Mouse (Mus musculus): ENCODE measurements around the gene Calcoco2. TPM values are rescaled to one million over a fixed set of nuclear protein-coding genes. Genes with fewer than 3 reads are reported as not detected.
A peak's percentile ranks its signal among the peaks of the same experiment; 100 is the strongest.

Gene Calcoco2
- total RNA-seq, 2 experiments from 2014 or later, result not detected

DNA sequence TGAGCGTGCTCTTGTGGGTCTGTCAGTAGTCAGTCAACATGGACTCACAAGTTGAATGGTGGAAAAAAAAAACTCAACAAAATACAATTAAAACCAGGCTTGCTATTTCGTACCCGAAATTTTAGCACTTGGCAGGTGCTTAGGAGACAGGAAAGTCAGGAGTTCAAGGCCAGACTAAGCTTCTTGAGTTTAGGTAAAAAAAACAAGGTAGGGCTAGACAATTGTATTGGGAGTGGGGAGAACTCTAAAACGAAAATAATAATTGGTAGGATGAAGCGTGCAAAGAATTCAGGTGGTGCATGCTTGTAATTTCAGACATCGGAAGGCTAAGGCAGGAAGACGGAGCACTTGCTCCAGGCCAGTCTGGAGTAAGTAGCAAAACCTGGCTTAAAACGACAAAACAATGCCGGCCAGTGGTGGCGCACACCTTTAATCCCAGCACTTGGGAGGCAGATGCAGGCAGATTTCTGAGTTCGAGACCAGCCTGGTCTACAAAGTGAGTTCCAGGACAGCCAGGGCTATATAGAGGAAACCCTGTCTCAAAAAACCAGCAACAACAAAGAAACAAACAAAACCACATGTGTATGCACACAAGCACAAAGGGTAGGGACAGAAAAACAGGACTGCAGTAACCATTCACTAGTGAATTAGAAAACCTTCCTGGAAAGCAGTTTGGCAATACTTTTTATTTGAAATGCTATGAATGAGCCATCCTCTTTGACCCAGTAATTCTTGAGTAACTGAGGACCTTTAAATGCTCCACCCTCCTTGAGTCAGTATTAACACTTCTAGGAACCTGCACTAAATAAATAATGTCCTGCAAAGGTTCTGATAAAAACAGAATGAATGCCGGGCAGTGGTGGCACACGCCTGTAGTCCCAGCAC is 35.3 kb downstream of the Calcoco2 start:
- peak in 1 of 2 experiments; percentile 3 for DNase-seq

DNA sequence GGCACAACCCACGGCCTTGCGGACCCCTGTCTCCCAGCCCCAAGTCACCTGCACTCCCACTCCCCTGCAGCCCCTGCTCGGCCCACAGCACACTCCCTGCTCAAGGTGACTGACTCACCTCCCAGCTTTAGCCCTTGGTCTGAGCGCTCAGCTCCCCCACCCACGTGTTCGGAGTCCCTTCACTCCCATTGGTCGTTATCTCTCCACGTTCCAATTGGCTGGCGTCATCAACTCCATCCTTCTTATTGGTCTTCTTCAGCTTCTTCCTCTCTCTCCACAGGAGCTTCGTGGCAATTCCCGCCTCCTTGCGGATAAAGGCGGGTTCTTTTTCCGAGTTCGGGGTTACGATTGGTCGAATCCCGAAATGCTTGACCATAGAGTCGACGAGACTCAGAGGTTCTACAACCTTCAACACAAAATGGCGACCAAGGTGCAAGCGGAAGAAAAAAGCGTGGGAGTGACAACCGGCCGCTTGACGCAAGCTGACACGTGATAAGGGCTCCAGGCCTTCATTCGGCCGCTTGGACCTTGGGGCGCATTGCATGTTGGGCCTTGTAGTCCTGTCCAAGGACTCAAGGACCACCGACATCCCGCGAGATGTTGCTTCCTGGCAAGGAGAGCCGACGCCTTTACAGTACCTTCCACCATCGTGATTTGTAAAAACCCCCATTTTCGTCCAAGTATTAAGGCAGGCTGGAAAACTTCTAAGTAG is 36.1 kb downstream of the Calcoco2 start, which contains the start of gene Atp5g1:
Gene Atp5g1 (minus strand): TSS at position 162 of the 712 bp plus-strand sequence.
- DNase-seq, result peak; percentile 94 to 96

DNA sequence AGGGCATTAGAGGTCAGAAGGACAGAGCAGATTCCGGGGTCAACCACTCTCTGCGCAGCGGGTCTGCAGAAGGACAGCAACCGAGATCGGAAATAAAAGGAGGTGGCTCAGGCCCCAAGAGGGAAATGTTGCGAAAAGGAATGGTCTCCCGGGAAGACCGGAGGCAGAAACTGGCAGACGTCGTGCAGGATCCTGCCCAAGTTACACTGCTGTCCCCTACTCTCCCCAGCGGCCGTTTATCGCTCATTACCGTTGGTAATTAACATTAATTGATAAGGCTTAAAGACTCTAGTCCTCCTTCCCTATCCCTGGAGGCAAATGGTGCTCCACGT is 36.6 kb downstream of the Calcoco2 start:
- peak in 1 of 2 experiments; percentile 57 for DNase-seq

DNA sequence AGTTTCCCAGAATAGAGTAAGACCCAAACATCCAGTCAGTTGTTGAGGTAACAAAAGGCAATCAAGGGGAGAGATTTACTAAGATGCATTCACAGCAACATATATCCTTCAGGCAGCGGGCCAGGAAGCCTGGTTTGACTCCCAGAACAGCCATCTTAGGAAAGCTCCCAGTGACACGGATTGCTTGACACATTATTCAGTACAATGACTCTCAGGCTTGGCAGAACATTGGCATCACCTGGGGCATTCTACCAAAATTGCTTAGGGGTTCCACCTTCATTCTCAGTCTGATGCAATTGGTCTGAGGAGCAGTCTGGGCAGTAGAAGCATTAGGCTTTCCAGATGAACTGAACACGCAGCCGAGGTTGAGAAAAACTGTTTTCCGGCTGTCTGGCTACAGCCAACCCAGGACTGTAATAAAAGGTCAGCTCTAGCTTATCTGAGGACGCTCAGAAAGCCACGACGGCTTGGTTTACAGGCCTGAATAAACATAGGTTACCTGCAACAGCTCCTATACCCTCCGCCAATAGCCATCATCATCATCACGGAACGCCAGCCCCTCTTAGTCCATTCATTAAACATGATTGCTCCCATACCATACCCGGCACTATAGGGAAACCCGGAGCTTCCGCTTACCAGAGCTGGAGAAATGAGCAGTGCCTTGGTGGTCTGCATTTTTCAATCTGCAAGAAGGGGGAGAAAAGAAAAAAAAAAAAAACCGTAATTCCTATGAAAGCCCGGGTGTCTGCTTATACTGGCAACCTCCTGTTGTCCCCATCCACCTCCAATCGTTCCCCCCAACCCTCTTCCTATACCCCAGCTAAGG is 37.2 kb downstream of the Calcoco2 start:
- DNase-seq, result peak; percentile 8 to 11

DNA sequence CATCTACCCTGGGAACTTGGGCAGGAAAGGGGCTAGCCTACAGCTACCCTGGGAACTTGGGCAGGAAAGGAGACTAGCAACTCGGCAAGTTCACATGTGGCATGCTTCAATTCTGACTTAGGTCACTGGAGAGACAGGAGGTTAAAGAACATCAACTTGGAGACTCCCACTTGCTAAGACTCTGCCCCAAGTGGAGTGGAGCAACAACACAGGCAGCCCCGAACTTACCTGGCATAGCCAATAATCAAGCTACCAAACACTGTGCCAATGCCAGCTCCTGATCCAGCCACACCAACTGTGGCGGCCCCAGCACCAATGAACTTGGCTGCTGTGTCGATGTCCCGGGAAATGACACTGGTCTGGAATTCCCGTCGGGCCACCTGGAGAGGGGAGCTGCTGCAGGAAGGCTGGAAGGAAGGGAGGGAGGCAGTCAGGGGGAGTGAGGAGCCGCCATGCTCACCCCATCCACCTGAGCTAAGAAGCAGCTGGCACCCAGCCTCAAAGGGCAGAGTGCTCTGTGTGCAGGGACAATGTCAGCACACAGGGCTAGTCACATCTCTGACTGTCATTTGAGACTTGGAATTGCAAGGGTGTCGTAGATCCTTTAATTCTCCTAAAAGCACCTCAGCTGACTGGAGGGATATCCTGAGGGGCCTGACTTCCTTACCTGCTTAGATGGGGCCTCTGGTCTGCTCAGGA is 38.3 kb downstream of the Calcoco2 start:
- DNase-seq, result no peak

DNA sequence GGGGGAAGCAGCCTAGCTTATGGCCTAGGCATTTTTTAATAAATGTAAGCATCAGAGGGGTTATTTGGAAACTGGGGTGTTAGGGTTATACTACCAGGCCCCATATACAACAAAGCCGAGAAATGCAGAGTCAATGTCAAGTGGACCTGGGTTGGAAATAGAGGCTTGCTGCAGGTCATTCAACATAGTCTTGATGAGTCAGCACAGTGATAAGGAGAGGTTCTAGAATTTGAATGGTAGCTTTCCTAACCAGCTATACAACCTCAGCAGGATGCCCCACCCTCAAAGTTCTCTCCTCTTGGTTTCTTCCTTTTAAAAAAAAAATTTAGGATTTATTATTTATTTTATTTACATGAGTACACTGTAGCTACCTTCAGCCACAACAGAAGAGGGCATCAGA is 40.8 kb downstream of the Calcoco2 start:
- no peak for DNase-seq

DNA sequence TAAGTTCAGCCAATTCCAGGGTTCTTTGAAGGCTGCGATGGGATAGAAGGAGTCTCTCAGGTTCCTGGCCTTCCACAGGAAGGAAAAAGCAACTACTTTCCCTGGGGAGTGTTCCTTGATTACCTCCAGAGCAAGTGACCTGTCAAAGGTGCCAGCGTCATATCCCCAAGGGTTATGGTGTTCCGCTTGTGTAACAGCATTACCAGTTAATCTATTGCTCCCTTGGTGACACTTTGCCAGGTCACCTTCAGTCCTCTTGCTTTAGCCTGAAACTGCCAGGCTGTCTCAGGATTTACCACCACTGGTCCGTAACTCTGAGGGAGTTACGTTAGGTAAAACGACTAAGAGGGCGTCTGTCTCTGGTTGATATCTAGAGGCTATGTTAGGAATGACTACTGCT is 41.4 kb downstream of the Calcoco2 start:
- DNase-seq, result peak in 1 of 2 experiments; percentile 22

DNA sequence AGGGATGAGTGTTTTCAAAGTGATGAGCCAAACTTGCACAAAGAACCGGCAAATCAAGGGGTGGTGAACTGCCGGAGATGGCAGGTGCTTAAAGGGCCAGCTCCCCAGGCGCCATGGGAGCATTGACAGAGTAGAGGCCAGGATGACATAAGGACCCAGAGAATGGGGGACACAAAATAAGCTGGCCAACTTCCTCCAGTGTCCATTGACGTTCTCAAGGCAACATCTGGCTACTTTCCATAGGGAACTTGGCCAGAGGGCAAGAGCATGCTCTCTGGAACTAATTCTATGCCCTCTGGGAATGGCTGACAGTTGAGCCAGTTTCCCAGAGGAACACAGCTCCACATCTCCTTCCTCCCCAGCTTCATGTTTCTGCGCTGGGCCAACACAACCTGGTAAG is 43.5 kb downstream of the Calcoco2 start:
- peak in 1 of 2 experiments; percentile 13 for DNase-seq

DNA sequence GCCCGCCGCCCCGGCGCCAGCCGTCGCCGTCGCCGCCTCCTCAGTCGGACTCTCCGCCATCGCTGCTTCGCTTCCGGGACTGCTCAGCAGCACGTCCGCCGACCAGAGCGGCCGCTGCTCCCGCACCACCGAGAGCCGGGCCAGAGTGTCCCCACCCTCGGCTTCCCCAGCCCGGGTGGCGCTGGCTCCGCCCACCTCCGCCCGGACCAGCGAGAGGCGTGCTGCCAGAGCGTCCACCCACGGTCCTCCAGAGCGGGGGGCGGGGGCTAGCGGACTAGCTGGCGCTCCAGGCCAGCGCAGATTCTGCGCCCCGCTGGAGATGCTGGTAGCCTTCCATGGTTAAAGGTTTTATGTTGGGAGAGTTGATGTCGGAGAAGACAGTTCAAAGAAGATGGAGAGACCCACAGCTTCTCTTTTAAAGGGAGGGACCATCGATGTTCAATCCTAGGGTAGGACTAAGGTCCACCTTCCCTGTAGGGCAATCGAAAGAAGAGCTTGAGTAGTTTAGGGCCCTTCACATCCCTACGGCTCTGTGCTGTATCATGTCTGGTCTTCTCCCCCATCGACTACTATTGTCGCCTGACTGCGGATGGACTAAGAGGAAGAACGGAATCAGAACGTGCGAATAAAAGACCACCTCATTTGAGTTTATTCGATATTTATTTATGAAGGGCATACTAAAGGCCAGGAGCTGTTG is 46.4 kb downstream of the Calcoco2 start, which contains the start of gene Ube2z:
Gene Ube2z (minus strand): TSS at position 174 of the 697 bp plus-strand sequence.
- peak; percentile 99 to 100 for DNase-seq

DNA sequence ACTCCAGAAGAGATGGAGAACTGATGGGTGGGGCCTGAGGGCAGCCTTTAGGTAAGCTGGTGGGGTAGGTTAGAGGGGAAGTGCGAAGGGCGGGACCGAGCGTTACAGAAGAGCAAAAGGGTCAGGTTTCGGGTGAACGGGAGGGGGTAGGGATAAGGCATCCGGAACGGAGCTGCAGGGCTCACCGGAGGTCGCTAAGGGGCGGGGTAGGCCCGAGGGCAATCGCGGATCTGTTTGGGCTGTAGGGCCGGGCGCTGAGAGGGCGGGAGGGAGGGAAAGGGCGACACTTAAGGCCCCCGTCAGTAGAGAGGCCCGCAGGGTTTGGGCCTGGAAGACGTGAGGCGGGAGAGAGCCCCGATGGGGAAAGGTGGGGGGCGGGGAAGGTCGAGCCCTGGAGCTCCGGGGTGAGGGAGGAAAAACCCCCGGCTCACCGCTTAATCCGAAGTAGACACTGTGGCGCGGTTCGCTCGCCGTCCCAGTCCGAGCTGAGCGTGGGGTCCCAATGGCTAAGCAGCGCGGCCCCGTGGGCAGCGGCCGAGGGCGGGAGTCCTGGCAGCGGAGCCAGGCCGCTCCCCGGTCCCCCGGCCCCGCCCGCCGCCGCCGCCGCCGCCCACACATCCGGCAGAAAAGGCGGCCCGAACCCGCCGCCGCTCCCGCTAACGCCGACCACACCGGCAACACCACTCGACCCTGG is 47.1 kb downstream of the Calcoco2 start:
- DNase-seq, result no peak

DNA sequence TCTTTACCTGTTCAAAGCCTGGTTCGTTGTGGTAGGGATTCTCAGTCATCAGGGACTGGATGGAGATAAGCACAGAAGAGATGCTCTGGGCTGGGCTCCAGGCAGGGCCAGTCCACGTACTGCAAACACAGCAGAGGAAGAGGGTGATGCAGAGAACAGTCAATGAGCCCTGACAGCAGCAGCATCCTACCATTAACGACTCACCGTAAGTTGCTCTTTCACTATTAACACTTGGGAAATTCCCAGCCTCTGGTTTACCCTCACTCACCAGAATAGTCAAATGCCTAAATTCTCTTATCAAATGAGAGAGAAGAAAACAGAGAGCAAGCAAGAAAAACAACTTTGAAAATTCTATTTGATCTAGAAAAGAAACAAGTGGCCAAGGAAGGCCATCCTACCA is 53.5 kb downstream of the Calcoco2 start:
- DNase-seq, result no peak

DNA sequence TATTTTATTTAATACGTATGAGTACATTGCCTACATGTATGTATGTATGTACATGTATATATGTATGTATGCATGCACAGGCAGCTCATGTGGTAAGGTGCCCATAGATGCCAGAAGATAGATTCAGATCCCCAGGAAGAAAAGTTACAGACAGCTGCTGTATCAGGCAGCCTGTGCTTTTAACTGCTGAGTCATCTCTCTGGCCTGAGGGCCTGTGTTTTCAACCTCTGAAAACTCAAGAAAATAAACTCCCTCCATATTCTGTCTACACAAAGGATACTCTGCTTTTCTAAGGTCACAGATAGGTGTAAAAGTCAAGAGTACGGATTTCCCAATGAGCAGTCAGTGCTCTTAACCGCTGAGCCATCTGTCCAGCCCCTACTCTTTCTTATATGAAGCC is 60.9 kb downstream of the Calcoco2 start:
- DNase-seq, result no peak

DNA sequence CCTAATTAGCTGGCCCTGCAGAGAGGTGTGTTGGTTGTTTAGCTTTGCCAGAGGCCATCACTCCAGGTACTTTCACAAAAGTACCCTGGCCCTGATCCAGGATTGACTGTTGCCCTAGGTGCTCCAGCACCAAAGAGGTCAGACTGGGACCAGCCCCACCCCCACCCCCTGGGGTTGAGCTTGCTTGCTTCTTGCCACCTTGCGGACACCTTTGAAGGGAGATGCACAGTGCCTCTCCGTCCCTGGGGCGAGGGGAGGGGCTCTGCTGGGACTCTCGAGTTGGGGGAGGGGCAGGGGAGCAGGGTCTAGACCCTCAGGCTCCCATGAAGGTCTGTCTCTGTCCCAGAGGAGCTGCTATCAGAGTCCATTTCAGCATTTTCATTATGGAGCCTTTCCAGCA is 61.8 kb downstream of the Calcoco2 start:
- DNase-seq, result no peak

Other genes with a start within 250 kb of the Calcoco2 start
- gene B4galnt2, start 197.1 kb downstream of the Calcoco2 start, total RNA-seq (2021), result not detected
- 1 to 10 TPM; 2.1 to 4.7 TPM for gene Igf2bp1, start 106.0 kb downstream of the Calcoco2 start, total RNA-seq (2021)
- gene Gip, start 87.4 kb downstream of the Calcoco2 start, total RNA-seq (2021), result not detected
- 10 to 100 TPM; 85.8 to 89.6 TPM for gene Snf8, start 77.1 kb downstream of the Calcoco2 start, total RNA-seq (2021)
- 10 to 100 TPM; 53.4 to 56.4 TPM for gene Ube2z, start 46.6 kb downstream of the Calcoco2 start, total RNA-seq (2021)
- 100 to 1,000 TPM; 268 to 316 TPM for gene Atp5g1, start 36.3 kb downstream of the Calcoco2 start, total RNA-seq (2021)
- gene Ttll6, start 21.8 kb upstream of the Calcoco2 start, total RNA-seq (2021), result not detected
- gene Hoxb13, start 82.4 kb upstream of the Calcoco2 start, total RNA-seq (2021), result not detected
- gene Hoxb9, start 159.5 kb upstream of the Calcoco2 start, total RNA-seq (2021), result 100 to 1,000 TPM; 225 to 357 TPM
- 10 to 100 TPM; 59.4 to 80.5 TPM for gene Hoxb8, start 169.9 kb upstream of the Calcoco2 start, total RNA-seq (2021)
- 10 to 100 TPM; 35.5 to 49.8 TPM for gene Hoxb7, start 174.7 kb upstream of the Calcoco2 start, total RNA-seq (2021)
- 10 to 100 TPM; 43.9 to 62.2 TPM for gene Hoxb6, start 180.5 kb upstream of the Calcoco2 start, total RNA-seq (2021)
- gene Hoxb5, start 191.4 kb upstream of the Calcoco2 start, total RNA-seq (2021), result 10 to 100 TPM; 16.1 to 27.0 TPM
- gene Hoxb4, start 206.3 kb upstream of the Calcoco2 start, total RNA-seq (2021), result 10 to 100 TPM; 15.6 to 20.9 TPM
- 10 to 100 TPM; 15.7 to 20.2 TPM for gene Hoxb3, start 211.4 kb upstream of the Calcoco2 start, total RNA-seq (2021)
- 10 to 100 TPM; 20.0 to 21.8 TPM for gene Hoxb2, start 238.6 kb upstream of the Calcoco2 start, total RNA-seq (2021)

All from adrenal gland, postnatal 36 days (tissue).